Mouse (Mus musculus): Measurements from ENCODE around the gene Zfp740. TPM values are rescaled to one million over a fixed set of nuclear protein-coding genes. Genes with fewer than 3 reads are reported as not detected.

Gene Zfp740
- polyA plus RNA-seq, 1 experiment: 79.3 TPM

GRCm38 (mm10) chr15:102258076-102258470 lies 55.0 kb downstream of the Zfp740 start:
- H3K4me1 ChIP-seq (ENCODE audit: control insufficient read depth, insufficient read depth, low read length): no peaks in the 10 kb centered on the region
- no peak for TF ChIP-seq POLR2A (IDR thresholded peaks at IDR 0.05; ENCODE audit: borderline replicate concordance, insufficient read depth, low read length)
- TF ChIP-seq CTCF (IDR thresholded peaks at IDR 0.05; ENCODE audit: borderline replicate concordance, insufficient read depth, low read depth, low read length): no peak
- H3K4me3 ChIP-seq (replicated peaks; ENCODE audit: insufficient read depth, low read depth, low read length): peak overlapping the region; percentile 70
- H3K27me3 ChIP-seq (ENCODE audit: control insufficient read depth, insufficient read depth, low read length): no peaks in the 10 kb centered on the region
- 18% methylated on average over 12 of the region's 12 CpGs for WGBS
- peak; percentile 48 to 50 for DNase-seq
- 0 out of 2 replicates have a peak overlapping the region, but pooled peaks have one; percentile 75 for H3K27ac ChIP-seq (ENCODE audit: insufficient read depth, low read length)

- Histone ChIP-seq H3K4me1 (ENCODE audit: control insufficient read depth, insufficient read depth, low read length) (no peaks in the 10 kb centered on the region), H3K27ac (ENCODE audit: insufficient read depth, low read length) (no peak overlapping the region), H3K27me3 (ENCODE audit: control insufficient read depth, insufficient read depth, low read length) (no peaks in the 10 kb centered on the region), H3K4me3 (replicated peaks; ENCODE audit: insufficient read depth, low read depth, low read length) (no peak overlapping the region)
- WGBS: 39% methylated on average over 11 of the region's 11 CpGs
- DNase-seq: no peak
- TF ChIP-seq POLR2A (IDR thresholded peaks at IDR 0.05; ENCODE audit: borderline replicate concordance, insufficient read depth, low read length) (no peak), CTCF (IDR thresholded peaks at IDR 0.05; ENCODE audit: borderline replicate concordance, insufficient read depth, low read depth, low read length) (no peak)
Measured at GRCm38 (mm10) chr15:102258581-102259253, 55.7 kb downstream of the Zfp740 start.

GRCm38 (mm10) chr15:102262582-102262981 lies 59.5 kb downstream of the Zfp740 start:
- Histone ChIP-seq H3K4me3 (replicated peaks; ENCODE audit: insufficient read depth, low read depth, low read length) (no peak overlapping the region), H3K27me3 (ENCODE audit: control insufficient read depth, insufficient read depth, low read length) (no peaks in the 10 kb centered on the region), H3K4me1 (ENCODE audit: control insufficient read depth, insufficient read depth, low read length) (no peaks in the 10 kb centered on the region), H3K27ac (ENCODE audit: insufficient read depth, low read length) (no peak overlapping the region)
- no peak for DNase-seq
- WGBS: 46% methylated on average over 7 of the region's 7 CpGs
- TF ChIP-seq CTCF (IDR thresholded peaks at IDR 0.05; ENCODE audit: borderline replicate concordance, insufficient read depth, low read depth, low read length) (no peak), POLR2A (IDR thresholded peaks at IDR 0.05; ENCODE audit: borderline replicate concordance, insufficient read depth, low read length) (no peak)

GRCm38 (mm10) chr15:102263037-102263436 lies 60.0 kb downstream of the Zfp740 start:
- 72% methylated on average over 2 of the region's 2 CpGs for WGBS
- H3K27me3 ChIP-seq (ENCODE audit: control insufficient read depth, insufficient read depth, low read length): no peaks in the 10 kb centered on the region
- TF ChIP-seq CTCF (IDR thresholded peaks at IDR 0.05; ENCODE audit: borderline replicate concordance, insufficient read depth, low read depth, low read length) (no peak), POLR2A (IDR thresholded peaks at IDR 0.05; ENCODE audit: borderline replicate concordance, insufficient read depth, low read length) (no peak)
- DNase-seq: no peak
- H3K27ac ChIP-seq (ENCODE audit: insufficient read depth, low read length): no peak overlapping the region
- H3K4me3 ChIP-seq (replicated peaks; ENCODE audit: insufficient read depth, low read depth, low read length): no peak overlapping the region
- no peaks in the 10 kb centered on the region for H3K4me1 ChIP-seq (ENCODE audit: control insufficient read depth, insufficient read depth, low read length)

Other genes starting within 250 kb of the Zfp740 start
- gene Krt78, start 249.0 kb upstream of the Zfp740 start, polyA plus RNA-seq (2012; rRNA removed): 0.03 TPM in 1 of 2 replicates, not detected in the other
- 0.61 and 1.1 TPM in 2 replicates for gene Krt8, start 198.8 kb upstream of the Zfp740 start, polyA plus RNA-seq (2012; rRNA removed)
- 1.1 and 2.1 TPM in 2 replicates for gene Krt18, start 175.1 kb upstream of the Zfp740 start, polyA plus RNA-seq (2012; rRNA removed)
- gene Eif4b, start 129.5 kb upstream of the Zfp740 start, polyA plus RNA-seq (2012; rRNA removed): 114 TPM in 2 replicates
- gene Tns2, start 102.8 kb upstream of the Zfp740 start, polyA plus RNA-seq (2012; rRNA removed): 33.6 and 33.7 TPM in 2 replicates
- gene Spryd3, start 67.0 kb upstream of the Zfp740 start, polyA plus RNA-seq (2012; rRNA removed): 159 and 161 TPM in 2 replicates
- gene Igfbp6, start 58.9 kb upstream of the Zfp740 start, polyA plus RNA-seq (2012; rRNA removed): 15.0 and 18.7 TPM in 2 replicates
- gene Soat2, start 52.7 kb upstream of the Zfp740 start, polyA plus RNA-seq (2012; rRNA removed): 0.08 TPM in 1 of 2 replicates, not detected in the other
- 53.0 and 60.3 TPM in 2 replicates for gene Csad, start 1.5 kb downstream of the Zfp740 start, polyA plus RNA-seq (2012; rRNA removed)
- gene Itgb7, start 28.7 kb downstream of the Zfp740 start, polyA plus RNA-seq (2012; rRNA removed): 5.2 and 8.4 TPM in 2 replicates
- 12.8 and 12.9 TPM in 2 replicates for gene Rarg, start 54.3 kb downstream of the Zfp740 start, polyA plus RNA-seq (2012; rRNA removed)
- gene Gm9918, start 67.3 kb downstream of the Zfp740 start, polyA plus RNA-seq (2012; rRNA removed): 0.13 and 0.15 TPM in 2 replicates
- gene Mfsd5, start 76.2 kb downstream of the Zfp740 start, polyA plus RNA-seq (2012; rRNA removed): 60.9 and 62.3 TPM in 2 replicates
- gene Espl1, start 93.0 kb downstream of the Zfp740 start, polyA plus RNA-seq (2012; rRNA removed): 0.62 and 0.86 TPM in 2 replicates
- gene Pfdn5, start 122.9 kb downstream of the Zfp740 start, polyA plus RNA-seq (2012; rRNA removed): 318 and 360 TPM in 2 replicates
- 106 and 110 TPM in 2 replicates for gene Myg1, start 128.5 kb downstream of the Zfp740 start, polyA plus RNA-seq (2012; rRNA removed)
- 29.7 and 33.1 TPM in 2 replicates for gene Aaas, start 147.5 kb downstream of the Zfp740 start, polyA plus RNA-seq (2012; rRNA removed)
- 1.4 TPM in 2 replicates for gene Sp7, start 163.9 kb downstream of the Zfp740 start, polyA plus RNA-seq (2012; rRNA removed)
- 12.6 and 14.1 TPM in 2 replicates for gene Sp1, start 202.9 kb downstream of the Zfp740 start, polyA plus RNA-seq (2012; rRNA removed)
- 3.2 TPM in 2 replicates for gene Amhr2, start 242.1 kb downstream of the Zfp740 start, polyA plus RNA-seq (2012; rRNA removed)

Data from cerebellum, adult 2 months (tissue).